Mouse (Mus musculus): Measurements from ENCODE around the gene Igf2bp3. TPM values are rescaled to one million over a fixed set of nuclear protein-coding genes. Genes with fewer than 3 reads are reported as not detected.

Igf2bp3 gene
- polyA plus RNA-seq, 1 experiment = not detected

DNA sequence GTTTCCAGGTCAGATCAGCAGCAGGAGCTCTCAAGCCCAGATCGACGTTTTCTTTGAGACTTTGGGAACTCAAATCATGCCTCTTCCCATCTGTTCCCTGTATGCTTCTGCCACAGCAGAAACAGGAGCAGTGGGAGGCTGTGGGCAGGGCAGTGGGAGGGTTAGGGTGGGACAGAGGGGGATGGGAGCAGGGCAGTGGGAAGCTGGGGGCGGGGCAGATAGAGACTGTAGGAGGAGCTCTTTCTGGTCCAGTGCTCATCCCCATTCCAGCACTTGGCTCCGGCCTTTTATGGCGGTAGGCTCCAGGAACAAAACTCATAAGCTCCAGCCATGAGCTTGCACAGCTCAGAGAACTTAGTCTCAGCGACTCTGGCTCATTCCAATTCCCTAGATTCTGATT is 49.7 kb downstream of the Igf2bp3 start:
- Histone ChIP-seq H3K27ac (ENCODE audit: insufficient read depth, low read length) (no peak overlapping the region), H3K4me3 (ENCODE audit: insufficient read depth, low read length) (no peak overlapping the region), H3K4me1 (ENCODE audit: control insufficient read depth, insufficient read depth, low read length) (no peaks in the 10 kb centered on the region)
- no peak for TF ChIP-seq CTCF (IDR thresholded peaks at IDR 0.05; ENCODE audit: extremely low read depth, insufficient read depth, low read length)
- no peak for TF ChIP-seq POLR2A (IDR thresholded peaks at IDR 0.05; ENCODE audit: extremely low read depth, insufficient read depth, low read length)

DNA sequence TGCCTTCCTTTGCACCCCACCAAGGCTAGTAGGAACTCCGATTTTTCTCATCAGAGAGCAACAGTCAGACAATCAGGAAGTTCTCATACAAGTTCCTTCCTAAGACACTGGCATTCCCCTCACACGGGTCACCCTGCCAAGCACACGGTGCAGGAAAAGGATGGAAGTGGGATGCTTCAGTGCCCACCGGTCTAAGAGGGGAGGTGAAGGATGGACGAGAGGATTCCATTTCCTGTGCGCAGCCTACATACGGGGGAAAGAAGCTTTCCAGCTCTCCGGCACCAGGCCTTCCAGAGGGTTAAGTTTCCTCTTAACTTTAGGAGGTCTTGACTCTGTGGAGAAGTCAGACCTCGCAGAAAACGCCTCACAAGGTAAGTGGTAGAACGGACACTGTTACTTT is 50.1 kb downstream of the Igf2bp3 start:
- H3K4me1 ChIP-seq (ENCODE audit: control insufficient read depth, insufficient read depth, low read length) = no peaks in the 10 kb centered on the region
- no peak overlapping the region for H3K27ac ChIP-seq (ENCODE audit: insufficient read depth, low read length)
- no peak for TF ChIP-seq POLR2A (IDR thresholded peaks at IDR 0.05; ENCODE audit: extremely low read depth, insufficient read depth, low read length)
- TF ChIP-seq CTCF (IDR thresholded peaks at IDR 0.05; ENCODE audit: extremely low read depth, insufficient read depth, low read length) = no peak
- no peak overlapping the region for H3K4me3 ChIP-seq (ENCODE audit: insufficient read depth, low read length)

DNA sequence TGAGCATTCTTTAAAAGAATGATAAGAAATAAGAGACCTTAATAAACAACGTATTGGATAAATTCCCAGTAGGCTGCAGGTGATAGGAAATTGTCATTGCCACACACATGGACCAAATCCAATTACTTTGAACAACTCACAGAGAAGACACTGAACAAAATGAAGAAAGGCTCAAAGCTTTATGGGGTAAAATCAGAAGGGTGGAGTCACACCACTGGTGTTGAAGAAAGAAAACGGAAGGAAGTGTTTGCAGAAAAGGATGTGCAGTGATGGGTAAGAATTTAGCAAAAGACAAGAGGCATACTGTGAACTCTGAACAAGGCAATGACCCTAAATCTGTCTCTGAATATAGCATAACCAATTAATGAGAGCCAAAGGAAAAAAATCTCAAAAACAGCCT is 54.8 kb downstream of the Igf2bp3 start:
- no peak overlapping the region for H3K27ac ChIP-seq (ENCODE audit: insufficient read depth, low read length)
- no peak overlapping the region for H3K4me3 ChIP-seq (ENCODE audit: insufficient read depth, low read length)
- no peaks in the 10 kb centered on the region for H3K4me1 ChIP-seq (ENCODE audit: control insufficient read depth, insufficient read depth, low read length)
- TF ChIP-seq CTCF (IDR thresholded peaks at IDR 0.05; ENCODE audit: extremely low read depth, insufficient read depth, low read length) (no peak), POLR2A (IDR thresholded peaks at IDR 0.05; ENCODE audit: extremely low read depth, insufficient read depth, low read length) (no peak)

DNA sequence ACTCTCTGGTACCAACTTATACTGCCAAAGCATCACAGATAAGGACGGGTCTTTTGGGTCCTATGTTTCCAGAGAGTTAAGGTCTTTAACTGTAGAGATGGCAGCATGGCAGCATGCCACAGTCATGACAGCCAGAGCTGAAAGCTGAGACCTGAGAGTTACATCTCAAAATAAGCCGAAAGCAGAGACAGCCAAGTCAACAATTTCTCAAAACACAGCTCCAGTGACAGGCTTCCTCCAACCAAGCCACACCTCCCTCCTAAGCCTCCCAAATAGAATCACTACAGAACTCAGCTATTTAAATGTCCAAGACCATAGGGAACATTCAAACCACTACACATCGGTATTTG is 58.0 kb downstream of the Igf2bp3 start:
- Histone ChIP-seq H3K4me3 (ENCODE audit: insufficient read depth, low read length) (no peak overlapping the region), H3K4me1 (ENCODE audit: control insufficient read depth, insufficient read depth, low read length) (no peaks in the 10 kb centered on the region), H3K27ac (ENCODE audit: insufficient read depth, low read length) (no peak overlapping the region)
- no peak for TF ChIP-seq POLR2A (IDR thresholded peaks at IDR 0.05; ENCODE audit: extremely low read depth, insufficient read depth, low read length)
- no peak for TF ChIP-seq CTCF (IDR thresholded peaks at IDR 0.05; ENCODE audit: extremely low read depth, insufficient read depth, low read length)

DNA sequence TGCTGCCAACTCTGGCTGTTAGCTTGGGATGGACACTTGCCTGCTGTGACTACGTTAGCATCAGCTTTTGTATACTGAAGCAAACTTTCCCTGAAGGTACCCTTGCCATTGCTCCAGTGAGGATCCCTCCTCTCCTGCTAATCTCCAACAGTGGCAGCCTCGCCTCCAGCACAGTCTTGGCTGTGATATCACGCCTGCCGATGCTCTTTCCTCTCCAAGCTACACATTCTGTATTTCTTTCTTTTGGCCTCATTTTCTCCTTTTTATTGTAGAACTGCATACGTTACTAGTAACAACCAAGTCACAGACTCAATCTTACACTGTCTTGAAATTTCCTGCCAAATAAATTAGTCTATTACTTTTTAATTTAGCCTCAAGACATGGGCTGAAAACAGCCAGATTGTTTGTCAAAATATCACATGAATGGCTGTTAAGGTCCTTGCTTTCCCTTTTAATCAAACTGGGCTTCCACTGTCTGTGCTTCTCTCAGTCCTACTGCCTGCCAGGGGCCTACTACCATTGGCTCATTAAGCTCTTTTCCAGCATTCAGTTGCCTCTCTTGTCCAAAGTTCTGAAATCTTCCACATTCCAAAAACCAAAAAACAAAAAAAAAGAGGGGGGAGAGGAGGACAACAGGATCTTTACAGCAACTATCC is 58.5 kb downstream of the Igf2bp3 start:
- no peak for TF ChIP-seq CTCF (IDR thresholded peaks at IDR 0.05; ENCODE audit: extremely low read depth, insufficient read depth, low read length)
- no peak for TF ChIP-seq POLR2A (IDR thresholded peaks at IDR 0.05; ENCODE audit: extremely low read depth, insufficient read depth, low read length)
- Histone ChIP-seq H3K27ac (ENCODE audit: insufficient read depth, low read length) (no peak overlapping the region), H3K4me1 (ENCODE audit: control insufficient read depth, insufficient read depth, low read length) (no peaks in the 10 kb centered on the region), H3K4me3 (ENCODE audit: insufficient read depth, low read length) (no peak overlapping the region)

DNA sequence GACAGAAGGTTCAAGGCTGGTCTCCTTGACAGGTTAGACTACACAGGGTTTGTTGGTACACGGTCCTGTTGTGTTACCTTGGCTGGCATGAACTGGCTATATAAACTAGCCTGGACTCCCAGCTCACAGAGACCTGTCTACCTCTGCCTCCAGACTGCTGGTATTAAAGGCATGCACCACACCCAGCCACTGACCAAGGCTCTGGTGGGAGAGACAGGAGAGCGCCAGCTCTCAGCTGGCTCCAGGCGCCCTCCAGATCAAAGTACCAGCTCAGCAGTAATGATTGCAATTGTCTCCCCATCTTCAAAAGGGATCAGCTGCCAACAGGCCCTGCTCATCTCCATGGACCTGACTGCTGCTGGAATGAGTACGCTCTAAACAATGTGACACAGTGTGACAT is 63.3 kb downstream of the Igf2bp3 start:
- no peak overlapping the region for H3K27ac ChIP-seq (ENCODE audit: insufficient read depth, low read length)
- no peak for TF ChIP-seq POLR2A (IDR thresholded peaks at IDR 0.05; ENCODE audit: extremely low read depth, insufficient read depth, low read length)
- TF ChIP-seq CTCF (IDR thresholded peaks at IDR 0.05; ENCODE audit: extremely low read depth, insufficient read depth, low read length) = no peak
- H3K4me1 ChIP-seq (ENCODE audit: control insufficient read depth, insufficient read depth, low read length) = no peaks in the 10 kb centered on the region

DNA sequence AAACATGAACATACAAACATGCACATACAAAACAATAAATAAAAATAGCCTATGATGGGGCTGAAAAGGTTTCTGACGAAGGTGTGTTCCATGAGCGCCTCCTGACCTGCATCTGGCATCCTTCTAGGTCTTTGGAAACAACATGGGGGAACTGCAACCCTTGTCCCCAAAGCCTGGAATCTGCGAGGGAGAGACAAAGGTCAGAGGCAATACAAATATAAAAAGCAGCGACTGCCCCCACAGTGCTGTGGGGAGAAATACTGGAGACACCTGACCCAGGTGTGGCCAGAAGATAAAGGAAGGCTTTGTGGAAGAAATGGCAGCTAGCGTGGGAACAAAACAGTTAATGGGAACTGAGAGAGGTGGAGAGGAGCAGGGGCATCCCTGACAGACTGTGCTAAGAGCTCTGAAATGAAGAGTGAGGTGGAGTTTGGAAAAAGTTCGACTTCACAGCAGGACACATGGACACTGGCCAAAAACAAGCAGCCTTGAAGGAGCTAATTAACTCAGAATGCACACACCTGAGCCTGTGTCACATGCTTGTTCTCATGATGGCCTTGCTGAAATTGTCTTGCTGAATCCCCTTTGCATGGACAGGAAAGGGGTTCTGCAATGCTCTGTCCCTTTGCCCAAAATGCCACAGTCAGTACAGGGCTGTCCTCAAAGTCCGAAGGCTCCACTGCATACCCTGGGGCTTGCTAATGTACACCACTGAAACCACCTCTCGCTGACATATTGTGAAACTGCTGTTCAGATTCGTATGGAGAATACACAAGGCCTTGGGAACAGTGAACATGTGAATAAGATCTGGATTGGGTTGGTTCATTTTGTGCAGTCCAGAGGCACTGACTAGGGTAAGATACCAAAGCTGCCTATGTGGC is 64.2 kb downstream of the Igf2bp3 start:
- Histone ChIP-seq H3K4me3 (ENCODE audit: insufficient read depth, low read length) (no peak overlapping the region), H3K27ac (ENCODE audit: insufficient read depth, low read length) (no peak overlapping the region), H3K4me1 (ENCODE audit: control insufficient read depth, insufficient read depth, low read length) (no peaks in the 10 kb centered on the region)
- TF ChIP-seq CTCF (IDR thresholded peaks at IDR 0.05; ENCODE audit: extremely low read depth, insufficient read depth, low read length) (no peak), POLR2A (IDR thresholded peaks at IDR 0.05; ENCODE audit: extremely low read depth, insufficient read depth, low read length) (no peak)

More for the DNA sequence above, 63.3 kb downstream of the Igf2bp3 start:
- H3K4me3 ChIP-seq (ENCODE audit: insufficient read depth, low read length) = no peak overlapping the region

DNA sequence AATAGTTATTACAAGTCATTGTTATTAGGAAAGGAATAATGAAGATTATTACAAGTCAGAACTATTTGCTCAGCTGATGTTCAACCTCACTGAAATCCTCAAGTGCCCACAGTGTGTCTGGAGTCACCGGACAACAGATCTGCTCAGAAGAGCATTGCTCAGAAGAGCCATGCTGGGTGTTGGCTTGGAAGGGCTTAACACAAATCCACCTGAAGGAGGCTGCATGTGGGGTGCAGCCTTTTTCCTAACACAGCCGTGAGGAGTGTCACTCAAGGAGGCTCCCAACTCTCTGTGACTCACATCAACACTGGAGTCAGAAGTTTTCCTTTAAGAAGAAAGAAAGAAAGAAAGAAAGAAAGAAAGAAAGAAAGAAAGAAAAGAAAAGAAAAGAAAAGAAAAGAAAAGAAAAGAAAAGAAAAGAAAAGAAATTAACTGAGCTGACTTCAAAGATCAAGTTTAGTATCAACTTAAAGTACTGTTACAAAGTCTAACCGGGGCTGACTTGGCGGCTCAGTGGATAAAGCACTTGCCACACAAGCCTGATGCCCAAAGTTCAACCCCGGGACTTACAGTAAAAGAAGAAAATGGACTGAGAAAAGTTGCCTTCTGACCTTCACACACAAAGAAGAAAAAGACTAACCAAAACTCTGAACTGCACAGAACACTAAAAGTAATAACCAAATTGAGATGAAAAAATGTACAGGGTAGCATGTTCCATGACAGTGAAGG is 65.4 kb downstream of the Igf2bp3 start:
- TF ChIP-seq POLR2A (IDR thresholded peaks at IDR 0.05; ENCODE audit: extremely low read depth, insufficient read depth, low read length) (no peak), CTCF (IDR thresholded peaks at IDR 0.05; ENCODE audit: extremely low read depth, insufficient read depth, low read length) (no peak)
- Histone ChIP-seq H3K27ac (ENCODE audit: insufficient read depth, low read length) (no peak overlapping the region), H3K4me3 (ENCODE audit: insufficient read depth, low read length) (no peak overlapping the region), H3K4me1 (ENCODE audit: control insufficient read depth, insufficient read depth, low read length) (no peaks in the 10 kb centered on the region)

DNA sequence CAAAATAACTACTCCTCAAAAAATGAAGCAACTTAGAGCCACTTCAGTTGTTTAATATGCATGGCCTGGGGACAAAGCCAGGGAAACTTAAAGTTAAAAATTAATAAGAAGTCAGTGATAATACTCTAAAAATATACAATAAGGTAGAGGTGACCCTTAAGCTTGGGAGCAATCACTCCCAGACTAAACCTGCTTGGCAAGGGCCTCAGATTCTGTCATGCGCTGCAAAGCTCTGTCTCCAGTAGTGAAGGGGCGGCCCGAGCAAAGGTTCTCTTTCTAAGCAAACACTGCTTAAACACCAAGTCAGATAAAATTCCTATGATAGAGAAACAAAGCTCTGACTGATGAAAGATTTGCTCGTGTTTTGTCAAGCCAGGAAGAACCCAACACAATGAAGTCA is 66.0 kb downstream of the Igf2bp3 start:
- TF ChIP-seq CTCF (IDR thresholded peaks at IDR 0.05; ENCODE audit: extremely low read depth, insufficient read depth, low read length) = no peak
- no peak for TF ChIP-seq POLR2A (IDR thresholded peaks at IDR 0.05; ENCODE audit: extremely low read depth, insufficient read depth, low read length)
- no peak overlapping the region for H3K4me3 ChIP-seq (ENCODE audit: insufficient read depth, low read length)
- no peak overlapping the region for H3K27ac ChIP-seq (ENCODE audit: insufficient read depth, low read length)
- no peaks in the 10 kb centered on the region for H3K4me1 ChIP-seq (ENCODE audit: control insufficient read depth, insufficient read depth, low read length)

Measured in cortical plate, adult 2 months (tissue).